Mouse (Mus musculus) kidney, adult 2 months (tissue): ENCODE data around the gene Ptpra. TPM values are rescaled to one million over a fixed set of nuclear protein-coding genes. Genes with fewer than 3 reads are reported as not detected.

ENCODE experiments used
- DNase-seq: peaks from one replicate; pipeline ENCODE4 v3.0.0; 2021
- H3K27ac ChIP-seq: fragments of 200-500 bp; 2 replicates; pipeline ENCODE4 v1.5.1; 2012; ENCODE audit warnings: low read depth, low read length, control low read depth, inconsistent platforms; ENCODE audit not compliant: insufficient read depth
- H3K27me3 ChIP-seq: fragments of 200-500 bp; replicated peaks from 2 replicates; pipeline ENCODE4 v1.6.1; 2012; ENCODE audit warnings: mild to moderate bottlenecking, moderate library complexity, low read length, inconsistent platforms; ENCODE audit not compliant: control insufficient read depth, insufficient read depth
- H3K36me3 ChIP-seq: fragments of 200-500 bp; 2 replicates; pipeline ENCODE4 v1.6.1; 2012; ENCODE audit warnings: mild to moderate bottlenecking, moderate library complexity, low read length, inconsistent platforms; ENCODE audit not compliant: control insufficient read depth, insufficient read depth
- H3K4me1 ChIP-seq: fragments of 200-500 bp; 2 replicates; pipeline ENCODE4 v1.6.1; 2011; ENCODE audit warnings: low read length; ENCODE audit not compliant: control insufficient read depth, insufficient read depth
- H3K4me3 ChIP-seq: fragments of 200-500 bp; 2 replicates; pipeline ENCODE4 v1.5.1; 2011; ENCODE audit warnings: mild to moderate bottlenecking, low read depth, low read length, control low read depth; ENCODE audit not compliant: insufficient read depth
- CTCF ChIP-seq: fragments of 200-500 bp; conservative IDR thresholded peaks from 2 replicates; pipeline ENCODE4 v1.5.1; 2011; ENCODE audit warnings: low read depth, mild to moderate bottlenecking, control low read depth, low read length, moderate library complexity, mixed read lengths; ENCODE audit not compliant: insufficient read depth, insufficient read length
- POLR2A ChIP-seq: fragments of 200-500 bp; IDR thresholded peaks from one replicate; pipeline ENCODE4 v1.6.1; 2011; ENCODE audit warnings: low read depth, low read length, control low read depth
- WGBS: fragments of 180-500 bp; shearing (Covaris S2); methylation state at CpG from one replicate; pipeline ENCODE4 v1.1.7; 2018; 5-methylcytosine and 5-hydroxymethylcytosine counted together
- polyA plus RNA-seq: library from polyadenylated mRNA; depleted of rRNA; stranded (reverse); fragments of >200 nt; gene quantifications from 2 replicates; pipeline ENCODE4 v1.2.3, GENCODE M21; 2012

The Ptpra gene
- polyA plus RNA-seq, 1 experiment, result 49.9 TPM

DNA sequence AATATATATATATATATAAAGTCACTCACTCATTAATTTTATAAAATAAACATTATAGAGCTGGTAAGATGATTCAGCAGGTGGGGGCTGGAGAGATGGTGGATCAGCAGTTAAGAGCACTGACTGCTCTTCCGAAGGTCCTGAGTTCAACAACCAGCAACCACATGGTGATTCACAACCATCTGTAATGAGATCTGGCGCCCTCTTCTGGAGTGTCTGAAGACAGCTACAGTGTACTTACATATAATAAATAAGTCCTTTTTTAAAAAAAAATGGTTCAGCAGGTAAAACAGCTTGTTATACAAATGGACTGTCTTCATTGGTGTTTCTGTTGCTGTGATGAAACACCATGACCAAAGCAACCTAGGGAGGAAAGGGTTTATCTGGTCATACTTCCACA, 107.9 kb downstream of the Ptpra start:
- no peak overlapping the region for H3K4me3 ChIP-seq

DNA sequence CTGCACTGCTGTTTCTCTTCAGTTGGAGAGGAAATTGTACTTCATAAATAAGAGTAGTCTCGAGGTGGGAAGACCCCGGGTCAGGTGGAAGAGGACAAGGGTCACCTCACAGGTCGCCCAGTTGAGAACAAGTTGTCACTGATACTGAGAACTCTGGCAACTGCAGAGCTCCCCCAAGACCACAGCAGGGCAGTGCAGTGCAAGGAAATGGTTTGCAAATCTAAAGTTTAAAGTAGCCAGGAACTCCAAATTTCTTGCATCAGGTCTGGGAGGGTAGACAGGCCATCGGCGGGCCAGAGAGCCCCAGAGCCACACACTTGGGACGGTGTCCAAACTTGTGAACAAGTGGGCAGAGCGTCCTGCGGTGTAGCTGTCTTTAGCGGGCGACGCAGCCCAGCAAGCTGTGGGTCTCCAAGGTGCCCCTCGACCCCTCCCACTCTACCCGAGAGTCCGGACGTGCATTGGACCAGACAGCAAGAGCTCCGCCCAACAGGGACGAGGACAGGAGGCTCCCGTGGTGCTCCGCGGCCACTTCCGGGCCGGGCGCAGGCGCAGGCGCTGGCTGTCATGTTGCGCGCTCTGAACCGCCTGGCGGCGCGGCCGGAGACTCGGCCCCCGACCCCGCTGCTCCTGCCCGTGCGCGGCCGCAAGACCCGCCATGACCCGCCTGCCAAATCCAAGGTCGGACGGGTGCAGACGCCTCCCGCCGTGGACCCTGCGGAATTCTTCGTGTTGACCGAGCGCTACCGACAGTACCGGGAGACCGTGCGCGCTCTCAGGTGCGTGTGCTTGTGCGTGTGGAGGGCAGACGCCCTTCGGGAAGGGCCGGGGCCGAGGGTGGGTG, 113.4 kb downstream of the Ptpra start, which contains the start of gene Mrps26:
TSS of gene Mrps26 (plus strand) at position 531 of the 844 bp plus-strand sequence.
- H3K27me3 ChIP-seq, result no peaks in the 10 kb centered on the region

More for the DNA sequence above, 107.9 kb downstream of the Ptpra start:
- no peak for DNase-seq
- H3K27me3 ChIP-seq, result no peaks in the 10 kb centered on the region
- TF ChIP-seq CTCF (no peak), POLR2A (no peak)
- no peaks in the 10 kb centered on the region; the same call in 1 of the 2 replicates for H3K36me3 ChIP-seq
- H3K27ac ChIP-seq, result no peak overlapping the region
- 76% methylated on average over 2 of the region's 2 CpGs for WGBS
- H3K4me1 ChIP-seq, result peaks cover 8% of the 10 kb centered on the region; the same call in 1 of the 2 replicates

DNA sequence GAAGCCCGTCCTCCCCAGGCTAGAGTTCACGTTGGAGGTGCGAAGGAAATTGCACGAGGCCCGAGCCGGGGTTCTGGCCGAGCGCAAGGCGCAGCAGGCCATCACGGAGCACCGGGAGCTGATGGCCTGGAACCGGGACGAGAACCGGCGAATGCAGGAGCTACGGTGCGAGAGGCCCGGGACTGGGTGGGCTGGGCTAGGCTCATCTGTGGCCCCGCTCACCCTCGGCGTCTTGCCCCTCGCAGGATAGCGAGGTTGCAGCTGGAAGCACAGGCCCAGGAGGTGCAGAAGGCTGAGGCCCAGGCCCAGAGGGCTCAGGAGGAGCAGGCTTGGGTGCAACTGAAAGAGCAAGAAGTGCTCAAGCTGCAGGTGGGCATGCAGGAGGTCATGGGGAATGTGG, 114.0 kb downstream of the Ptpra start:
- H3K27ac ChIP-seq, result peak overlapping the region; percentile 10; the same call in 1 of the 2 replicates
- no peaks in the 10 kb centered on the region for H3K36me3 ChIP-seq
- no peaks in the 10 kb centered on the region for H3K27me3 ChIP-seq
- WGBS, result under 1% methylated on average over 23 of the region's 23 CpGs
- peak overlapping the region; percentile 86 for H3K4me3 ChIP-seq
- DNase-seq, result no peak
- H3K4me1 ChIP-seq, result peaks cover 11% of the 10 kb centered on the region; the same call in 1 of the 2 replicates
- TF ChIP-seq CTCF (no peak), POLR2A (no peak)

More for the DNA sequence above, 113.4 kb downstream of the Ptpra start, which contains the start of gene Mrps26:
- WGBS, result under 1% methylated on average over 61 of the region's 61 CpGs
- TF ChIP-seq POLR2A (peak; percentile 56), CTCF (peak; percentile 48)
- peak within 1 kb of the TSS; percentile 77 for H3K27ac ChIP-seq
- DNase-seq, result peak; percentile 97
- peak within 1 kb of the TSS; percentile 86 for H3K4me3 ChIP-seq
- H3K4me1 ChIP-seq, result peaks cover 8% of the 10 kb centered on the region; the same call in 1 of the 2 replicates
- no peaks in the 10 kb centered on the region for H3K36me3 ChIP-seq

DNA sequence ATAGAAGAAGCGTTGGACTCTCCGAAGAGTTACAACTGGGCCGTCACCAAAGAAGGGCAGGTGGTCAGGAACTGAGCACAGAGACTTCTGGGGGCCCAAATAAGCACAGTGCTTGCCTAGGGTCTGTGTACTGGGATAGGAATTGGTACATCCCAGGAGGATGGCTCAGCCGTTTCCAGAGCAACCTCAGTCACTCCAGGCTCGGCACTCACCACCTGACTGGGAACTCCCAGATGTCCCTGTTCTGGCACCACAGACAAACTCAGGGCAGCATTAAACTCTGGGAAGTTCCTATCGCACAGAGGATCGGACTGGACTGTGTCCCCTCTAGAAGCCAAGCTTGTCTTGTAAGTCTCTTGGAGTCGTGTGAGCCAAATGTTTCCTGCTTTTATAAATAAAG, 114.9 kb downstream of the Ptpra start:
- peaks cover 11% of the 10 kb centered on the region; the same call in 1 of the 2 replicates for H3K4me1 ChIP-seq
- 79% methylated on average over 8 of the region's 8 CpGs for WGBS
- no peak for TF ChIP-seq CTCF
- no peak for TF ChIP-seq POLR2A
- no peak for DNase-seq
- H3K27me3 ChIP-seq, result no peaks in the 10 kb centered on the region
- H3K36me3 ChIP-seq, result no peaks in the 10 kb centered on the region
- H3K27ac ChIP-seq, result no peak overlapping the region
- no peak overlapping the region for H3K4me3 ChIP-seq

DNA sequence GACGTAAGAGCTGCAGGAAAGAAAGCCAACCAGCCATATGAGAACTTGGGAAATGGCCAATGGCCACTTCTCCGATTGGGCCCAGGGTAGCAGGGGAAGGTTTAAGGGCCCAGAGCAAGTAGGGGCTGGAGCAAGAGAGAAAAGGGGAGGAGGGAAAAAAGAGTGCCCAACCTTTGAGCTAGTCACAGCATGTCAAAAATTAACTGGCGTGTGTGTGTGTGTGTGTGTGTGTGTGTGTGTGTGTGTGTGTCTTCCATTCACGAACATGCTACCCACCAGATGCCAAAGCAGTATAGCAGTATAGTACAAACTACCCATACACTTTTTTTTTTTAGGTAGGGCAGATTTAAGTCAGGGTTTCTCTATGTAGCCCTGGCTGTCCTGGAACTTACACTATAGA, 118.8 kb downstream of the Ptpra start:
- Histone ChIP-seq H3K27me3 (no peaks in the 10 kb centered on the region), H3K4me1 (peaks cover 5% of the 10 kb centered on the region; the same call in 1 of the 2 replicates), H3K27ac (no peak overlapping the region), H3K36me3 (no peaks in the 10 kb centered on the region), H3K4me3 (no peak overlapping the region)
- WGBS, result 43% methylated on average over 4 of the region's 4 CpGs
- peak; percentile 65 for DNase-seq
- no peak for TF ChIP-seq CTCF
- TF ChIP-seq POLR2A, result no peak

DNA sequence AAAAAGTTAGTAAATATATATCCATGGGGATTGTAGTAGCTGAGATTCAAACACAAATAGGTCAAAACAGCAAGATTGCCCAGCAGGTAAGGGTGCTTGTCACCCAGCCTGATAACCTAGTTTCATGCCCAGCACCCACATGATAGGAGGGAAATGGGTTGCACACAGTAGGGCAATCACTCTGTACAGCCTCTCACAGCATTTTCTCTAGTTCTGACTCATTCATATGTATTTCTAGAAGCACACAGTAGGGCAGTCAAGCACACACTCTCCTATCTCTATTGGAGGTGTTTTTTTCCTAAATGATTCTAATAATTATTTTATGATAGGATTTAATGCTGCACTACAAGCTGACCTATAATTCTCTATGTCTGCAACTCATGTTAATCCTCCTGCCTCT, 119.8 kb downstream of the Ptpra start:
- peaks cover 2% of the 10 kb centered on the region; the same call in 1 of the 2 replicates for H3K4me1 ChIP-seq
- TF ChIP-seq POLR2A, result no peak
- no peak for TF ChIP-seq CTCF

DNA sequence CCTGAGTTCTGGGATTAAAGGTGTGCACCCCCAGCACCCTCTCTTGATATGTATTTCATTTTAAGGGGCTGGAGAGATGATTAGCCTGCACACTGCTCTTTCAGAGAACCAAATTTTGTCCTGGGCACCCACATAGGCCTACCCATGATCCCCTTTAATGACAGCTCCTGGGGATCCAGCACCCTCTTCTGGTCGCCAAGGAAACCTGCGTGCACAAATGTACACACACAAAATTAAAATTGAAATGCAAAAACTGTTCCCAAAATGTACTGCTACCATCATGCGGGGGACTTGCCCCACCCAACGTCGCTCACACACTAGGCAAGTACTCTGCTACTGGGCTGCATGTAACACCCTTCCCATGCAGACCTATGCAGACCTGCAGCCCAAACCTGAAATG, 124.9 kb downstream of the Ptpra start:
- H3K27ac ChIP-seq, result no peak overlapping the region
- no peaks in the 10 kb centered on the region for H3K27me3 ChIP-seq
- no peaks in the 10 kb centered on the region for H3K36me3 ChIP-seq
- 91% methylated on average over 5 of the region's 5 CpGs for WGBS
- TF ChIP-seq POLR2A (no peak), CTCF (0 out of 2 replicates have a peak, but pooled peaks have one; percentile 12)
- no peaks in the 10 kb centered on the region for H3K4me1 ChIP-seq
- no peak overlapping the region for H3K4me3 ChIP-seq
- no peak for DNase-seq

More for the DNA sequence above, 119.8 kb downstream of the Ptpra start:
- no peak overlapping the region for H3K4me3 ChIP-seq
- H3K27ac ChIP-seq, result no peak overlapping the region
- no peaks in the 10 kb centered on the region for H3K27me3 ChIP-seq
- DNase-seq, result no peak
- no peaks in the 10 kb centered on the region for H3K36me3 ChIP-seq
